Mouse (Mus musculus): ENCODE measurements around the gene Tmem200b.

GRCm38 (mm10) chr4:131883571-131883970 lies 38.0 kb upstream of the Tmem200b start:
- no peak for TF ChIP-seq CTCF (IDR thresholded peaks at IDR 0.05; ENCODE audit: low read depth)
- no peak for TF ChIP-seq EP300 (IDR thresholded peaks at IDR 0.05; ENCODE audit: low read depth)

Measured in liver, postnatal 0 days (tissue).